27 mouse cellular contexts compared by ENCODE assay signal in genomic region chr1:136959491-136959890, GRCm38 (mm10). TPM values are rescaled to one million over a fixed set of nuclear protein-coding genes. Genes with fewer than 3 reads are reported as not detected.
DNase-seq lines count a peak whose midpoint lies in the region; ATAC-seq and TF ChIP-seq lines count a peak whose summit lies in the region.
"Had no signal": no experiment of that assay in that cellular context is flagged by ENCODE, and none has a peak within 500 bp of the region (broad histone marks: within the 10 kb centered on the region; RNA-seq: fewer than 3 reads in every experiment).

No protein-coding gene starts in this region.

- H3K27me3 ChIP-seq in stomach, embryonic 14.5 days (ENCODE audit: control insufficient read depth, insufficient read depth, low read length), result peaks cover 11% of the 10 kb centered on the region; the same call in 1 of the 2 replicates
- peaks cover 2% of the 10 kb centered on the region; the same call in 1 of the 2 replicates for H3K27me3 ChIP-seq in stomach, postnatal 0 days (ENCODE audit: control insufficient read depth, insufficient read depth, low read length)
- peaks cover 51% of the 10 kb centered on the region for H3K27me3 ChIP-seq in liver, embryonic 12.5 days (replicated peaks)
- H3K27me3 ChIP-seq in liver, postnatal 0 days (ENCODE audit: insufficient read depth, low read length), result 0 out of 2 replicates have a peak, but pooled peaks cover 8% of the 10 kb centered on the region

- no peaks in the 10 kb centered on the region for H3K36me3 ChIP-seq in stomach, embryonic 14.5 days (ENCODE audit: control insufficient read depth, insufficient read depth, low read length)
- no peaks in the 10 kb centered on the region for H3K36me3 ChIP-seq in stomach, postnatal 0 days (ENCODE audit: control insufficient read depth, insufficient read depth, low read length)
- H3K36me3 ChIP-seq in liver, embryonic 12.5 days, result no peaks in the 10 kb centered on the region
- no peaks in the 10 kb centered on the region for H3K36me3 ChIP-seq in liver, postnatal 0 days (replicated peaks; ENCODE audit: insufficient read depth, low read length)
- H3K36me3 ChIP-seq: embryonic facial prominence, embryonic 10.5 days; embryonic facial prominence, embryonic 15.5 days; forebrain, embryonic 15.5 days; heart, embryonic 13.5 days; hindbrain, embryonic 10.5 days; hindbrain, embryonic 15.5 days; midbrain, embryonic 15.5 days had no signal

- H3K27ac ChIP-seq in stomach, embryonic 14.5 days (ENCODE audit: low read length), result no peak overlapping the region
- no peak overlapping the region for H3K27ac ChIP-seq in stomach, postnatal 0 days (replicated peaks)
- peak overlapping the region; percentile 71; the same call in 1 of the 2 replicates for H3K27ac ChIP-seq in liver, embryonic 12.5 days
- H3K27ac ChIP-seq in liver, postnatal 0 days (ENCODE audit: low read depth), result peak overlapping the region; percentile 82
- H3K27ac ChIP-seq: embryonic facial prominence, embryonic 10.5 days; embryonic facial prominence, embryonic 15.5 days; forebrain, embryonic 15.5 days; heart, embryonic 13.5 days; hindbrain, embryonic 10.5 days; hindbrain, embryonic 15.5 days; macrophage; midbrain, embryonic 15.5 days had no signal

- 56% methylated on average over 1 of the region's 1 CpGs for WGBS in stomach, embryonic 14.5 days
- 72% methylated on average over 1 of the region's 1 CpGs for WGBS in stomach, postnatal 0 days
- 48% methylated on average over 1 of the region's 1 CpGs for WGBS in liver, embryonic 12.5 days (ENCODE audit: insufficient replicate concordance)
- WGBS in liver, postnatal 0 days (ENCODE audit: insufficient replicate concordance), result 41% methylated on average over 1 of the region's 1 CpGs
- 80% methylated on average over 1 of the region's 1 CpGs for WGBS in lung, adult 2 months

- H3K9me3 ChIP-seq in stomach, embryonic 14.5 days (ENCODE audit: control insufficient read depth, low read depth, low read length), result no peaks in the 10 kb centered on the region
- no peaks in the 10 kb centered on the region for H3K9me3 ChIP-seq in stomach, postnatal 0 days (ENCODE audit: control insufficient read depth, low read length)
- H3K9me3 ChIP-seq in liver, embryonic 12.5 days (replicated peaks), result no peaks in the 10 kb centered on the region
- H3K9me3 ChIP-seq in liver, postnatal 0 days (ENCODE audit: low read length), result no peaks in the 10 kb centered on the region
- H3K9me3 ChIP-seq: embryonic facial prominence, embryonic 10.5 days; embryonic facial prominence, embryonic 15.5 days; forebrain, embryonic 15.5 days; heart, embryonic 13.5 days; hindbrain, embryonic 10.5 days; hindbrain, embryonic 15.5 days; midbrain, embryonic 15.5 days had no signal

- no peak for TF ChIP-seq CTCF in stomach, postnatal 0 days (IDR thresholded peaks at IDR 0.05; ENCODE audit: low read depth)
- TF ChIP-seq CTCF in liver, postnatal 0 days (IDR thresholded peaks at IDR 0.05; ENCODE audit: low read depth), result no peak
- no peak for TF ChIP-seq CTCF in lung, adult 2 months (IDR thresholded peaks at IDR 0.05; ENCODE audit: insufficient read depth, low read length)

- ATAC-seq in stomach, embryonic 14.5 days (ENCODE audit: insufficient number of reproducible peaks, insufficient read depth, low FRiP score, low read depth), result no peak
- ATAC-seq in stomach, postnatal 0 days (ENCODE audit: low FRiP score, low TSS enrichment), result no peak
- ATAC-seq in liver, embryonic 12.5 days, result no peak
- ATAC-seq in liver, postnatal 0 days, result no peak
- no peak for ATAC-seq in frontal cortex, adult (ENCODE audit: low TSS enrichment)
- ATAC-seq: CD4-positive, CD25-positive, alpha-beta regulatory T cell, adult 4 months; forebrain, embryonic 15.5 days; midbrain, embryonic 15.5 days had no signal

- no peak overlapping the region; the same call in 1 of the 2 replicates for H3K9ac ChIP-seq in stomach, embryonic 14.5 days (replicated peaks; ENCODE audit: low read depth, low read length)
- no peak overlapping the region for H3K9ac ChIP-seq in stomach, postnatal 0 days (ENCODE audit: low read length)
- H3K9ac ChIP-seq in liver, embryonic 12.5 days, result no peak overlapping the region; the same call in 1 of the 2 replicates
- H3K9ac ChIP-seq in liver, postnatal 0 days (replicated peaks), result peak overlapping the region; percentile 55; the same call in 1 of the 2 replicates
- H3K9ac ChIP-seq: embryonic facial prominence, embryonic 15.5 days; forebrain, embryonic 15.5 days; heart, embryonic 13.5 days; hindbrain, embryonic 15.5 days; midbrain, embryonic 15.5 days had no signal

- H3K4me1 ChIP-seq in stomach, embryonic 14.5 days (ENCODE audit: control insufficient read depth, insufficient read depth, low read length), result no peaks in the 10 kb centered on the region
- H3K4me1 ChIP-seq in stomach, postnatal 0 days (replicated peaks; ENCODE audit: control insufficient read depth, insufficient read depth), result no peaks in the 10 kb centered on the region
- H3K4me1 ChIP-seq in liver, embryonic 12.5 days, result no peaks in the 10 kb centered on the region
- H3K4me1 ChIP-seq in liver, postnatal 0 days (ENCODE audit: insufficient read depth), result no peaks in the 10 kb centered on the region; the same call in 1 of the 2 replicates
- no peaks in the 10 kb centered on the region for H3K4me1 ChIP-seq in lung, adult 2 months (ENCODE audit: control insufficient read depth, insufficient read depth, low read length)

- no peak for TF ChIP-seq EP300 in stomach, postnatal 0 days (optimal IDR thresholded peaks at IDR 0.05)
- no peak for TF ChIP-seq EP300 in liver, postnatal 0 days (IDR thresholded peaks at IDR 0.05; ENCODE audit: low read depth)

- H3K4me3 ChIP-seq in stomach, embryonic 14.5 days (ENCODE audit: low read depth, low read length), result 0 out of 2 replicates have a peak overlapping the region, but pooled peaks have one; percentile 9
- no peak overlapping the region for H3K4me3 ChIP-seq in stomach, postnatal 0 days (ENCODE audit: low read depth, low read length)
- H3K4me3 ChIP-seq in liver, embryonic 12.5 days, result peak overlapping the region; percentile 32
- H3K4me3 ChIP-seq in liver, postnatal 0 days (ENCODE audit: low read depth, low read length), result peak overlapping the region; percentile 38; the same call in 1 of the 2 replicates
- no peak overlapping the region for H3K4me3 ChIP-seq in lung, adult 2 months (replicated peaks; ENCODE audit: extremely low read depth, low read depth, low read length)
- H3K4me3 ChIP-seq: embryonic facial prominence, embryonic 10.5 days; embryonic facial prominence, embryonic 15.5 days; forebrain, embryonic 15.5 days; heart, embryonic 13.5 days; hindbrain, embryonic 10.5 days; hindbrain, embryonic 15.5 days; midbrain, embryonic 15.5 days had no signal

- no peak for DNase-seq in stomach, postnatal 0 days (ENCODE audit: low spot score)
- DNase-seq in liver, postnatal 0 days, result no peak
- DNase-seq in lung, adult 2 months, result no peak
- no peak for DNase-seq in layer of hippocampus, adult 9-11 months
- DNase-seq: adrenal gland, postnatal 25 days; cerebellum, adult 18-20 months; cerebellum, postnatal 10 days; heart, postnatal 10 days; kidney, adult 11 months; kidney, postnatal 14 days; lung, adult 18-20 months; lung, postnatal 10 days; right cerebral cortex, adult 18-20 months; thymus, postnatal 14 days had no signal

- TF ChIP-seq POLR2A in lung, adult 2 months (IDR thresholded peaks at IDR 0.05; ENCODE audit: borderline replicate concordance, extremely low read depth, low read depth, low read length), result no peak

- H3K4me2 ChIP-seq in stomach, embryonic 14.5 days (replicated peaks; ENCODE audit: low read depth, low read length), result no peak overlapping the region
- no peak overlapping the region for H3K4me2 ChIP-seq in stomach, postnatal 0 days (replicated peaks; ENCODE audit: low read depth)
- peak overlapping the region; percentile 43 for H3K4me2 ChIP-seq in liver, embryonic 12.5 days
- peak overlapping the region; percentile 66 for H3K4me2 ChIP-seq in liver, postnatal 0 days (ENCODE audit: low read depth, low read length)
- H3K4me2 ChIP-seq: embryonic facial prominence, embryonic 15.5 days; forebrain, embryonic 15.5 days; heart, embryonic 13.5 days; hindbrain, embryonic 15.5 days; midbrain, embryonic 15.5 days had no signal

RNA-seq across cellular contexts. Expression of gene Nr5a2, which starts 0.8 kb away (rescaled TPM):
- 1.4 and 3.5 TPM in 2 replicates for polyA plus RNA-seq in stomach, embryonic 14.5 days (2014; fragmentation: Nextera tagmentation; extraction: Ambion mirVana)
- polyA plus RNA-seq in stomach, postnatal 0 days (2015; fragmentation: Nextera tagmentation; extraction: Ambion mirVana), result 0.48 and 0.51 TPM in 2 replicates
- polyA plus RNA-seq in liver, embryonic 12.5 days (2016; fragmentation: Nextera tagmentation; extraction: Ambion mirVana), result 3.0 and 4.0 TPM in 2 replicates
- 3.1 and 3.2 TPM in 2 replicates for polyA plus RNA-seq in liver, postnatal 0 days (2015; fragmentation: Nextera tagmentation; extraction: Ambion mirVana)
- 0.19 and 0.37 TPM in 2 replicates for polyA plus RNA-seq in lung, adult 2 months (2012; rRNA removed)
- polyA plus RNA-seq: cortical plate, adult 2 months; macrophage had no signal

Comparison
In these comparisons a context has a peak if more than half of its experiments do, and no peak if none do; other contexts are left out.
1. H3K4me3 ChIP-seq: peak in stomach, embryonic 14.5 days (single experiment), liver, embryonic 12.5 days (single experiment) and liver, postnatal 0 days (single experiment); none in stomach, postnatal 0 days (single experiment) and lung, adult 2 months (single experiment).
2. H3K27ac ChIP-seq: peak in liver, embryonic 12.5 days (single experiment) and liver, postnatal 0 days (single experiment); none in stomach, embryonic 14.5 days (single experiment) and stomach, postnatal 0 days (single experiment).
3. H3K4me2 ChIP-seq: peak in liver, embryonic 12.5 days (single experiment) and liver, postnatal 0 days (single experiment); none in stomach, embryonic 14.5 days (single experiment) and stomach, postnatal 0 days (single experiment).